Mouse (Mus musculus) G1E (cell line): ENCODE measurements at regions not wholly inside any gene's neighbourhood (a gene's known extent, or its start where the extent isn't known, plus 50 kb on each side); places are given as distances from the start of the nearest gene placed in this dataset.

Experiments
- CTCF ChIP-seq: IDR thresholded peaks from 2 replicates; pipeline ENCODE4 v1.5.1; 2012; ENCODE audit warnings: low read depth, low read length, inconsistent platforms, mixed read lengths
- GATA1 ChIP-seq: IDR thresholded peaks from 2 replicates; pipeline ENCODE4 v1.6.1; 2012; ENCODE audit warnings: borderline replicate concordance, low read length, inconsistent platforms, mixed read lengths
- TAL1 ChIP-seq: conservative IDR thresholded peaks from 2 replicates; pipeline ENCODE4 v1.6.1; 2012; ENCODE audit warnings: low read depth, low read length, inconsistent platforms, mixed read lengths

DNA sequence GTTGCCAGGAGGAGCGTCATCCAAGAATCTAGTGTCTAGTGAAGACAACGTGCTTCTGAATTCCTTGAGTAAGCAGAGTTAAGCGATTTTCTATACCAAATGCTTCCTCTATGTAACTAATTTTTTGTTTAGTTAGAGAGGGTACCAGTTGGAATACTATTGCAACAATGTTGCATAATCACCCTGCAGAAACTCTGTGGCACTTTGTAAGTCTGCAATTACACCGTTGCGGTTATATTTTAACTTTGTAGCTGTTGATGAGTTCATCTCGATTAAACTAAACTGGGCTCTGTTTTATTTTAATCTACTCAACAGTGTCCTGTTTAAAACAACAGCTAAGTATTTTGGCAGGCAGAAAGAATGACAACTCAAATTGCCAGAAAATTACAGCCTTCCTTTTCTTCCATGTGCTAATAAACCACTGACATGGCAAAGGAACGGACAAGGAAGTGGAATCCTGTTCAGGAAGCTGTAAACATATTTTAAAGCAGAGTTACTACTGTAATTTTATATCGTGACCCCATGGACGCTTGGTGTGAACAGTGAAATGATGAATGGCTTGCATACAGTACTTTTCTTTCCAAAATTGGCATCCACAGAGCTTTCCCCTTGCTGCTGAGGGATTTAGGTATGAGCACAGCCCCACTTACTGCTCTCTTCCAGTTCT lies 210.6 kb upstream of the Plscr5 start:
- TF ChIP-seq CTCF (no peak), GATA1 (no peak), TAL1 (no peak)
